ENCODE assay signal across 17 mouse cellular contexts in genomic region chr4:142061485-142062240, GRCm38 (mm10). TPM values are rescaled to one million over a fixed set of nuclear protein-coding genes. Genes with fewer than 3 reads are reported as not detected.
DNase-seq lines count a peak whose midpoint lies in the region; ATAC-seq lines count a peak whose summit lies in the region.
"Had no signal": no experiment of that assay in that cellular context is flagged by ENCODE, and none has a peak within 500 bp of the region (broad histone marks: within the 10 kb centered on the region; RNA-seq: fewer than 3 reads in every experiment).

No protein-coding gene starts in this region.

- H3K4me3 ChIP-seq in heart, embryonic 11.5 days (ENCODE audit: low read depth, low read length), result no peak overlapping the region
- no peak overlapping the region for H3K4me3 ChIP-seq in limb, embryonic 11.5 days (ENCODE audit: low read depth, low read length)
- H3K4me3 ChIP-seq: embryonic facial prominence, embryonic 13.5 days; forebrain, embryonic 10.5 days; midbrain, embryonic 13.5 days had no signal

- H3K4me1 ChIP-seq in heart, embryonic 11.5 days (ENCODE audit: control insufficient read depth, insufficient read depth, low read length), result peaks cover 41% of the 10 kb centered on the region
- H3K4me1 ChIP-seq in limb, embryonic 11.5 days (ENCODE audit: control insufficient read depth, insufficient read depth, low read length), result peaks cover 35% of the 10 kb centered on the region

- H3K36me3 ChIP-seq in heart, embryonic 11.5 days (ENCODE audit: control insufficient read depth, insufficient read depth, low read length), result no peaks in the 10 kb centered on the region
- H3K36me3 ChIP-seq in limb, embryonic 11.5 days (ENCODE audit: control insufficient read depth, insufficient read depth, low read length), result no peaks in the 10 kb centered on the region
- H3K36me3 ChIP-seq: embryonic facial prominence, embryonic 13.5 days; forebrain, embryonic 10.5 days; midbrain, embryonic 13.5 days had no signal

- intact Hi-C loops in heart, postnatal 14 days (cut with DNase I), result no loop called here

- peak overlapping the region; percentile 46 for H3K27ac ChIP-seq in heart, embryonic 11.5 days (ENCODE audit: low read depth, low read length)
- H3K27ac ChIP-seq in limb, embryonic 11.5 days (replicated peaks; ENCODE audit: low read depth, low read length), result 0 out of 2 replicates have a peak overlapping the region, but pooled peaks have one; percentile 37
- H3K27ac ChIP-seq: macrophage; midbrain, embryonic 13.5 days had no signal

- no peaks in the 10 kb centered on the region for H3K9me3 ChIP-seq in heart, embryonic 11.5 days (replicated peaks; ENCODE audit: control insufficient read depth, low read length)
- H3K9me3 ChIP-seq in limb, embryonic 11.5 days (ENCODE audit: control insufficient read depth, low read length), result no peaks in the 10 kb centered on the region
- H3K9me3 ChIP-seq: embryonic facial prominence, embryonic 13.5 days; forebrain, embryonic 10.5 days; midbrain, embryonic 13.5 days had no signal

- H3K4me2 ChIP-seq in heart, embryonic 11.5 days, result no peak overlapping the region
- no peak overlapping the region for H3K4me2 ChIP-seq in limb, embryonic 11.5 days (ENCODE audit: low read depth, severe bottlenecking)
- H3K4me2 ChIP-seq: embryonic facial prominence, embryonic 13.5 days; midbrain, embryonic 13.5 days had no signal

- 66% methylated on average over 23 of the region's 23 CpGs for WGBS in heart, embryonic 11.5 days (ENCODE audit: insufficient replicate concordance)
- WGBS in limb, embryonic 11.5 days, result 75% methylated on average over 23 of the region's 23 CpGs

- ATAC-seq in heart, embryonic 11.5 days (replicated peaks; ENCODE audit: insufficient number of reproducible peaks, low FRiP score, low TSS enrichment), result no peak
- no peak for ATAC-seq in limb, embryonic 11.5 days (ENCODE audit: insufficient number of reproducible peaks, low FRiP score, low TSS enrichment, low read depth)
- ATAC-seq: hindbrain, postnatal 0 days; midbrain, embryonic 13.5 days had no signal

- DNase-seq in heart, postnatal 14 days, result no peak
- peak; percentile 33 for DNase-seq in kidney, adult 18-20 months
- no peak for DNase-seq in kidney, postnatal 36 days
- DNase-seq in R1 (ENCODE audit: low read depth, low spot score), result peak; percentile 31
- DNase-seq in limb, embryonic 11.5 days (ENCODE audit: low spot score), result no peak
- DNase-seq in adrenal gland, adult 18-20 months (ENCODE audit: low spot score in 2 of 2), result no peak
- DNase-seq in right cerebral cortex, postnatal 36 days (ENCODE audit: low spot score in 2 of 2), result no peak
- DNase-seq: adrenal gland, postnatal 25 days; lung, adult 2 months; thymus, postnatal 36 days had no signal

- H3K9ac ChIP-seq in heart, embryonic 11.5 days (ENCODE audit: low read depth, low read length), result no peak overlapping the region
- H3K9ac ChIP-seq in limb, embryonic 11.5 days (ENCODE audit: low read length), result no peak overlapping the region
- H3K9ac ChIP-seq: embryonic facial prominence, embryonic 13.5 days; midbrain, embryonic 13.5 days had no signal

- H3K27me3 ChIP-seq in heart, embryonic 11.5 days (ENCODE audit: control insufficient read depth, insufficient read depth, low read length), result no peaks in the 10 kb centered on the region
- no peaks in the 10 kb centered on the region for H3K27me3 ChIP-seq in limb, embryonic 11.5 days (ENCODE audit: control insufficient read depth, insufficient read depth, low read length)
- H3K27me3 ChIP-seq: embryonic facial prominence, embryonic 13.5 days; midbrain, embryonic 13.5 days had no signal

RNA-seq across cellular contexts. Expression of gene Tmem51, which starts 22.4 kb away (rescaled TPM):
- 21.9 and 23.4 TPM in 2 replicates for polyA plus RNA-seq in heart, embryonic 11.5 days (2014; fragmentation: Nextera tagmentation; extraction: Ambion mirVana)
- 10 to 100 TPM; 12.0 to 12.7 TPM for total RNA-seq in heart, postnatal 14 days (2021)
- 10.4 and 11.1 TPM in 2 replicates for polyA plus RNA-seq in limb, embryonic 11.5 days (2014; fragmentation: Nextera tagmentation; extraction: Ambion mirVana)
- 1 to 10 TPM; 3.5 to 4.4 TPM for total RNA-seq in adrenal gland, adult 18-20 months (2021)

RNA-seq across cellular contexts. Expression of gene Fhad1, which starts 46.8 kb away (rescaled TPM):
- polyA plus RNA-seq in heart, embryonic 11.5 days (2014; fragmentation: Nextera tagmentation; extraction: Ambion mirVana), result 3.8 and 7.1 TPM in 2 replicates
- under 1 TPM; 0.17 to 0.48 TPM for total RNA-seq in heart, postnatal 14 days (2021)
- 0.64 and 0.68 TPM in 2 replicates for polyA plus RNA-seq in limb, embryonic 11.5 days (2014; fragmentation: Nextera tagmentation; extraction: Ambion mirVana)
- under 1 TPM; 0.60 to 0.70 TPM for total RNA-seq in adrenal gland, adult 18-20 months (2021)
- total RNA-seq: common myeloid progenitor, adult 5-6 weeks had no signal

Comparison
In these comparisons a context has a peak if more than half of its experiments do, and no peak if none do; other contexts are left out.
1. DNase-seq: peak in kidney, adult 18-20 months (single experiment) and R1 (single experiment); none in heart, postnatal 14 days (0 of 2), kidney, postnatal 36 days (0 of 2), limb, embryonic 11.5 days (single experiment), adrenal gland, adult 18-20 months (0 of 2) and right cerebral cortex, postnatal 36 days (0 of 2).